Mouse (Mus musculus): ENCODE measurements around the gene Rc3h1.
"Not testable (repeated sequence)": the region's sequence is repeated elsewhere in the genome, so short reads cannot be mapped to it uniquely, and the experiment has no call there.

Gene Rc3h1

GRCm38 (mm10) chr1:160906057-160906557, at the start of gene Rc3h1:
Gene Rc3h1 (plus strand): TSS chr1:160906418.
- DNase-seq: peak; percentile 95 to 100

GRCm38 (mm10) chr1:160858132-160858531, 48.1 kb upstream of the Rc3h1 start:
- DNase-seq: no peak

DNA sequence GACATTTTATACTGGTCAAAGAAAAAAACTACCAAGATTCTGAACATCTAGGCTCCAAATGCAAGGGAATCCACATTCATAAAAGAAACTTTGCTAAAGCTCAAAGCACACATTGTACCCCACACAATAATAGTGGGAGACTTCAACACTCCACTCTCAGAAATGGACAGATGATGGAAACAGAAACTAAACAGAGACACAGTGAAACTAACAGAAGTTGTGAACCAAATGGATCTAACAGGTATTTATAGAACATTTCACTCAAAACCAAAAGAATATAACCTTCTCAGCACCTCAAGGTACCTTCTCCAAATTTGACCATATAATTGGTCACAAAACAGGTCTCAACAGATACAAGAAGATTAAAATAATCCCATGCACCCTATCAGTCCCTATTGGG, 46.3 kb upstream of the Rc3h1 start:
- DNase-seq: not testable (repeated sequence)

- DNase-seq: no peak
Observed at GRCm38 (mm10) chr1:160861142-160861541, 45.1 kb upstream of the Rc3h1 start.

- no peak for DNase-seq
Observed at GRCm38 (mm10) chr1:160861632-160862031, 44.6 kb upstream of the Rc3h1 start.

DNA sequence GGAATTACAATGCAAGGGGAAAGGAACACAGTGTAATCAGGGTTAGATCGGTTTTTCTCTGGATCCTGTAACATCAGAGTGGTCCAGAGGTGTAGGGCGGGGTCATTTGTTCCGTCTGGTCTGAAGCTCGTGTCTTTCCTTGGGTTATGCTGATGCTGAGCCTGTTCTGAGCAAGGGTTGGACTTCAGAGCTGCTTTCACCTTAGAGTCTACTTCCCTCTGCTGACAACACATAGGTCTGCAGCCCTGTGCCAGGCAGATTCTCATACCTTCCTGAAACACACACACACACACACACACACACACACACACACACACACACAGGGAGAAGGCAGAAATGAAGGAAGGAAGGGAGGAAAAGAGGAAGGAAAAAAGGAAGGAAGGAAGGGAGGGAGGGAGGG, 43.2 kb upstream of the Rc3h1 start:
- peak; percentile 64 to 75 for DNase-seq

GRCm38 (mm10) chr1:160874757-160875156, 31.5 kb upstream of the Rc3h1 start:
- no peak for DNase-seq

- DNase-seq: no peak
Observed at GRCm38 (mm10) chr1:160876968-160877367, 29.2 kb upstream of the Rc3h1 start.

- DNase-seq: no peak
Observed at GRCm38 (mm10) chr1:160878485-160878884, 27.7 kb upstream of the Rc3h1 start.

- not testable (repeated sequence) for DNase-seq
Observed at GRCm38 (mm10) chr1:160881378-160881777, 24.8 kb upstream of the Rc3h1 start.

DNA sequence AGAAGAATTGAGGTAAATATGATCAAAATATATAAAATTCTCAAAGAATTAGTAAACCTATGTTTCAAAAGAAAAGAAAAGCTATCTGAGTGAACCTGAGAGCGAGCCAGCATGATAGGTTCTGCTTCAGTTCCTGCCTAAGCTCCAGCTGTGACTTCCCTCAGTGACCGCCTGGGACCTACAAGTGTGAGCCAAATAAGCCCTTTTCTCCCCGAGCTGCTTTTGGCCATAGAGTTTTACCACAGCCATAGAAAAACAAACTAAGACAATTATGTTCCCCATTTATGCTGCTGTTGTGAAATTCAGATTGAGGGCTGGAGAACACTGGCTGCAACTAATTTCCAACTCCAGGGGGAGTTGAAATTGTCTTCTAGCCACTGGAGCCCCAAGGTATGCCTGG, 24.2 kb upstream of the Rc3h1 start:
- no peak for DNase-seq

DNA sequence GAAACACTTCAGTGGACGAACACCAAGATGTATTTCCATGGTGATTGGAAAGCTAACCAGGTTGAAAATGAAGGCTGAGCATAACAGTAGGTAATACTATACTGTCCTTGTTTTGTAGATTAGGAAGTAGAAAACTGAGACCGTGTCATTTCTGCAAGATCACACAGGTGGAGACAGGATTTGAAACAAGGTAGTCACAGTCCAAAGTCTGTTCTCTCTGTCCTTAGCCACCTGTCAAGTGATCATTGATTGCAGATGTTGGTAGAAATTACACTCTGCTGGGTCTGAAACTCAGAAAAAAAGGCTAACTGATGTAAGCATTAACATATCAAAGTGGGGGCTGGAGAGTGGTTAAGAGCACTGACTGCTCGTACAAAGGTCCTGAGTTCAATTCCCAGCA, 21.9 kb upstream of the Rc3h1 start:
- DNase-seq: no peak

- DNase-seq: no peak
Observed at GRCm38 (mm10) chr1:160884993-160885392, 21.2 kb upstream of the Rc3h1 start.

DNA sequence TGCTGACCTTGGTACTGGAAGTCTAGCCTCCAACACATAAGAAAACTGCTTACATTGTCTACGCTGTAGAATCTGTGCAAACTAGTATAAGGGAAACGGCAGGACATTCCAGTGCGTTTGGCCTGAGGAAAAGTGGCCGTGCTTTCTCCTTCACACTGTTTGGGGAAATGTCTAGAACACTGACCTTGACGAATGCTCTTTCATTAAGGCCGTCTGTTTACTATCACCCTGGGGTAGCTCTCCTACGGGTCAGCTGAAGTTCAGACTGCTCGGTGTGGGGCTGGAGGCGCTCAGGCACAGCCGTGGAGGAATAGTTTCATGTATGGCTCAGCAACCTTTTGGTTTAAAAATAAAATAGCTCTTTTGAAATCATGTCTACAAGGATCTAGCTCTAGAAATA, 6.5 kb upstream of the Rc3h1 start:
- no peak for DNase-seq

- no peak for DNase-seq
Observed at GRCm38 (mm10) chr1:160904047-160904446, 2.2 kb upstream of the Rc3h1 start.

DNA sequence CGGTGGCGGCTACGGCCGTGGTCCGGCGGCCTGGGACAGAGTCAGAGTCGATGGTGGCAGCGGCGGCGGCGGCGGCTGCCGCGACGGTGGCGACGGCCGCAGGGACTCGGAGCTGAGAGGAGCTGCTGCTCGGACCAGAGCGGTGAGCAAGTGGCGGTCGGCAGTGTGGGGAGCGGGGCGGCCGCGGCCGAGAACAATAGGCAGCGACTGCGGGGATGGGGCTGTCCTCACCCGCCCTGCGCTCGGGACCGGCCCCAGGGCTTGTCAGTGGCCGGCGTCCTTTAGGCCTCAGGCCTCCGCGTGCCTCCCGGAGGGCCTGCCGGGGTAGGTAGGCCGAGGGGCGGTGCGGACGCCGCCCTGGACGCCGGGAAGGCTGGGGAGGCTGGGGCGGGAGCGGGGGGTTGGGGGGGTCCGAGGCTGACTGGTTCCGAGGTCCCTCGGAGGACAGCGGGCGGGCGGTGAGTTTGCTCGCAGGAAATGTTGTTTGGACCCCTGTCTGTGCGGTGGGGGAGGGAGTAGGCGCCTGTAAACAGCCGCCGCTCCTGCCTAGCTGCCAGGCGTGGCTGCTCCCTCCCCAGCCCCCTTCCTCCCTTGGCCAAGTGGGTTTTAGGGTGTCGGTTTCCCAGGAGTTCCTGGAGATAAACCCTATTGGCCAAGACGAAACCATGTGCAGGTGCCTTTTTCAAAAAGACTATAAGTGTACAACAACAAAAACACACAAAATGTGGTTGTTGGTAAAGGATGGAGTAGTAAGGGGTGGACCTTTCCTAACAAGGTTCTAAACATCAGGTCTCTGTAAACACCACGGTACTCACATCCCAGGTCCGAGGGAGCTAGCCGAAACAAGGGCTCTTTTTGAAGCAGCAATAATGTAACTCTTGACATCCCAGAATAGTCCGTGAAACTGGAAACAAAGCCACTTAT, 602 bp downstream of the Rc3h1 start:
- peak; percentile 59 to 73 for DNase-seq

DNA sequence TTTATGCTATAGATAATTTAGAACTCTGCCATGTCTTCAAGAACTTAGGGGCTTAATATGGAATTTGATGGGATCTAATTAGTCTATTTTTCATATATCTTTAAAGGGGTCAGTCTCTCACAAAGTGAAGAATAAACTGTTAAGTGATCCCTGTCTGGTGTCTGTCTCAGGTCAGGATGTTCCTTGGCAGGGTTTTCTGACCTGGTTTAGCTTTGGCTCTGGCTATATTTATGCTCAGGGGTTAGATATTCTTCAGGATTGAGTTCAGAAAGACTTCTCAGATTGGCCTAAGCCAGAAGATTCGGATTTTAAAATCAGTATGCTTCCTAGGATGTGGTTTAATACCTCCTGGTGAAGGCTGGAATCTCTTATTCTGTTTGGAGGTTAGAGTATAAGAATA, 4.0 kb downstream of the Rc3h1 start:
- no peak for DNase-seq

DNA sequence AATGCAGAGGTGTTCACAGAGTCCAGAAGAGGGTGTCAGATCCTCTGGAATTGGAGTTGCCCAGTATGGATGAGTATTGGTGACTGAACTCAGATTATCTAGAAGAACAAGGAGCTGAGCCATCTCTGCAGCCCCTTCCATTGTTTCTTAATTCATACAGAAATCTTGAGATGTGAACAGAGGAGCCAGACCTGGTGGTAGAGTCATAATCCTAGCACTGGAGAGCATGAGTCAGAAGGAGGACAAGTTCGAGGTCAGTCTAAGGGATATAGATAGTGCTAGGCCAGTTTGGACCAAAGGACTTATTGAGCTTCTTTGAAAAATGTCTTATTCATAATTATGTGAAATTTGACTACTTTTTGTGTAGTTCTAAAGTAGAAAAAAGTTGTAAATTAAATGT, 4.6 kb downstream of the Rc3h1 start:
- no peak for DNase-seq

- DNase-seq: no peak
Observed at GRCm38 (mm10) chr1:160919383-160919782, 13.2 kb downstream of the Rc3h1 start.

GRCm38 (mm10) chr1:160921938-160922337, 15.7 kb downstream of the Rc3h1 start:
- DNase-seq: no peak

GRCm38 (mm10) chr1:160931320-160931719, 25.1 kb downstream of the Rc3h1 start:
- no peak for DNase-seq

- peak in 1 of 2 experiments; percentile 21 for DNase-seq
Observed at GRCm38 (mm10) chr1:160933896-160934482, 27.8 kb downstream of the Rc3h1 start.

GRCm38 (mm10) chr1:160935551-160935950, 29.3 kb downstream of the Rc3h1 start:
- no peak for DNase-seq

DNA sequence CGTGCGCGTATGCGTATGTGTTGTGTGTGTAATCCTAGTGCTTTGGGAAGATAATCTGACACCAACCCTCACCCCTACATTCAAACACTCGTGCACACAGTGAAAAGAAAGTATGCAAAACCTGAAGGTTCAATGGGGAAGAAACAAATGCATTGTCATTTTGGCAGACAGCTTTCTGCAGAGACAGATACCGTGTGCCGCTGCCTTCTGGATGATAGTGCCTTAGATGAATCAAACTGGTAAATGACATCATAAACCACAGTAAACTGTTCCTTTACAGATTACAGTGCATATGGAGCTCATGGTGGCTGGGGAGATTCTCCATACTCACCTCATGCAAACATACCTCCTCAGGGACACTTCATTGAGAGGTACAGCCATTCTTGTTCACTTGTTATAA, 57.0 kb downstream of the Rc3h1 start:
- DNase-seq: no peak

Data from cerebellum, adult 18-20 months (tissue).